Mouse (Mus musculus) neural tube, embryonic 13.5 days (tissue): ENCODE results near the gene Slc17a8. TPM values are rescaled to one million over a fixed set of nuclear protein-coding genes. Genes with fewer than 3 reads are reported as not detected.

ENCODE experiments used
- ATAC-seq: fragments of 200-750 bp; cut with Nextera tagmentation; 2 replicates; pipeline ENCODE4 v1.8.0; 2017; ENCODE audit warnings: low read depth, mild to moderate bottlenecking, moderate TSS enrichment, moderate library complexity
- H3K27ac ChIP-seq: fragments of 300-500 bp; sonication (generic); replicated peaks from 2 replicates; pipeline ENCODE4 v1.5.1; 2015; ENCODE audit warnings: moderate library complexity, mild to moderate bottlenecking, inconsistent platforms
- H3K27me3 ChIP-seq: fragments of 300-500 bp; sonication (generic); 2 replicates; pipeline ENCODE4 v1.6.1; 2015; ENCODE audit warnings: mild to moderate bottlenecking, inconsistent platforms
- H3K36me3 ChIP-seq: fragments of 300-500 bp; sonication (generic); 2 replicates; pipeline ENCODE4 v1.6.1; 2015; ENCODE audit warnings: mild to moderate bottlenecking, inconsistent platforms
- H3K4me1 ChIP-seq: fragments of 300-500 bp; sonication (generic); replicated peaks from 2 replicates; pipeline ENCODE4 v1.6.1; 2015; ENCODE audit warnings: inconsistent platforms
- H3K4me2 ChIP-seq: fragments of 300-500 bp; sonication (generic); 2 replicates; pipeline ENCODE4 v1.6.1; 2015; ENCODE audit warnings: inconsistent platforms, mild to moderate bottlenecking, moderate library complexity
- H3K4me3 ChIP-seq: fragments of 300-500 bp; sonication (generic); 2 replicates; pipeline ENCODE4 v1.5.1; 2015; ENCODE audit warnings: mild to moderate bottlenecking, inconsistent platforms
- H3K9ac ChIP-seq: fragments of 300-500 bp; sonication (generic); 2 replicates; pipeline ENCODE4 v1.6.1; 2015; ENCODE audit warnings: moderate library complexity, mild to moderate bottlenecking, inconsistent platforms
- H3K9me3 ChIP-seq: fragments of 300-500 bp; sonication (generic); 2 replicates; pipeline ENCODE4 v1.6.1; 2016; ENCODE audit warnings: inconsistent platforms
- WGBS: fragments of 180-500 bp; shearing (Covaris S2); methylation state at CpG from one replicate; pipeline ENCODE4 v1.1.7; 2015; 5-methylcytosine and 5-hydroxymethylcytosine counted together
- polyA plus RNA-seq: library from polyadenylated mRNA; unstranded; fragments of >200 nt; fragmentation: Nextera tagmentation; extraction: Ambion mirVana; gene quantifications from 2 replicates; pipeline ENCODE4 v1.2.1, GENCODE M21; 2015

Gene Slc17a8
- polyA plus RNA-seq, 1 experiment from 2014 or later = 0.14 TPM

- Histone ChIP-seq H3K9ac (no peak overlapping the region), H3K4me2 (no peak overlapping the region), H3K36me3 (no peaks in the 10 kb centered on the region), H3K4me1 (no peaks in the 10 kb centered on the region), H3K4me3 (no peak overlapping the region), H3K27me3 (no peaks in the 10 kb centered on the region), H3K27ac (no peak overlapping the region), H3K9me3 (no peaks in the 10 kb centered on the region)
- ATAC-seq = no peak
- 76% methylated on average over 5 of the region's 5 CpGs for WGBS
These were observed 10.8 kb upstream of the Slc17a8 start for GRCm38 (mm10) chr10:89631831-89632230.

- Histone ChIP-seq H3K4me3 (no peak overlapping the region), H3K9me3 (no peaks in the 10 kb centered on the region), H3K27ac (no peak overlapping the region)
These were observed 9.5 kb upstream of the Slc17a8 start for GRCm38 (mm10) chr10:89630564-89630963.

GRCm38 (mm10) chr10:89630052-89630451, 9.0 kb upstream of the Slc17a8 start:
- Histone ChIP-seq H3K9ac (no peak overlapping the region), H3K36me3 (no peaks in the 10 kb centered on the region), H3K9me3 (no peaks in the 10 kb centered on the region), H3K27ac (no peak overlapping the region), H3K4me3 (no peak overlapping the region), H3K4me1 (no peaks in the 10 kb centered on the region), H3K4me2 (no peak overlapping the region), H3K27me3 (no peaks in the 10 kb centered on the region)
- peak; percentile 81 for ATAC-seq
- WGBS = 32% methylated on average over 3 of the region's 3 CpGs

More at GRCm38 (mm10) chr10:89630564-89630963, 9.5 kb upstream of the Slc17a8 start:
- H3K4me2 ChIP-seq = no peak overlapping the region
- H3K36me3 ChIP-seq = no peaks in the 10 kb centered on the region
- peak; percentile 59; the same call in 1 of the 2 replicates for ATAC-seq
- WGBS = 92% methylated on average over 1 of the region's 1 CpGs
- H3K27me3 ChIP-seq = no peaks in the 10 kb centered on the region
- no peak overlapping the region for H3K9ac ChIP-seq
- H3K4me1 ChIP-seq = no peaks in the 10 kb centered on the region

GRCm38 (mm10) chr10:89626714-89627113, 5.7 kb upstream of the Slc17a8 start:
- no peak for ATAC-seq
- no peak overlapping the region for H3K9ac ChIP-seq
- H3K9me3 ChIP-seq = no peaks in the 10 kb centered on the region
- no peak overlapping the region for H3K4me2 ChIP-seq
- WGBS = 86% methylated on average over 2 of the region's 2 CpGs
- H3K36me3 ChIP-seq = no peaks in the 10 kb centered on the region
- no peaks in the 10 kb centered on the region for H3K4me1 ChIP-seq
- H3K27me3 ChIP-seq = no peaks in the 10 kb centered on the region
- no peak overlapping the region for H3K4me3 ChIP-seq
- no peak overlapping the region for H3K27ac ChIP-seq

- Histone ChIP-seq H3K27me3 (no peaks in the 10 kb centered on the region), H3K9me3 (no peaks in the 10 kb centered on the region), H3K4me3 (no peak overlapping the region), H3K36me3 (no peaks in the 10 kb centered on the region), H3K4me2 (no peak overlapping the region), H3K27ac (no peak overlapping the region), H3K4me1 (no peaks in the 10 kb centered on the region), H3K9ac (no peak overlapping the region)
- 89% methylated on average over 2 of the region's 2 CpGs for WGBS
- ATAC-seq = no peak
These were observed 3.1 kb upstream of the Slc17a8 start for GRCm38 (mm10) chr10:89624196-89624595.

- no peak overlapping the region for H3K9ac ChIP-seq
- H3K9me3 ChIP-seq = no peaks in the 10 kb centered on the region
- H3K4me1 ChIP-seq = no peaks in the 10 kb centered on the region
- no peak overlapping the region for H3K27ac ChIP-seq
- WGBS = 83% methylated on average over 5 of the region's 5 CpGs
- no peak overlapping the region for H3K4me2 ChIP-seq
- H3K27me3 ChIP-seq = no peaks in the 10 kb centered on the region
- H3K4me3 ChIP-seq = no peak overlapping the region
- no peaks in the 10 kb centered on the region for H3K36me3 ChIP-seq
- ATAC-seq = no peak
These were observed 21.7 kb downstream of the Slc17a8 start for GRCm38 (mm10) chr10:89599311-89599710.

- Histone ChIP-seq H3K9ac (no peak overlapping the region), H3K4me1 (peaks cover 5% of the 10 kb centered on the region; the same call in 1 of the 2 replicates), H3K9me3 (no peaks in the 10 kb centered on the region), H3K27ac (no peak overlapping the region), H3K27me3 (no peaks in the 10 kb centered on the region), H3K36me3 (no peaks in the 10 kb centered on the region), H3K4me3 (no peak overlapping the region), H3K4me2 (no peak overlapping the region)
- WGBS = 91% methylated on average over 4 of the region's 4 CpGs
- ATAC-seq = no peak
These were observed 23.8 kb downstream of the Slc17a8 start for GRCm38 (mm10) chr10:89597275-89597674.

- no peak overlapping the region for H3K9ac ChIP-seq
- no peak for ATAC-seq
These were observed 25.1 kb downstream of the Slc17a8 start for GRCm38 (mm10) chr10:89595935-89596334.

GRCm38 (mm10) chr10:89595514-89595913, 25.5 kb downstream of the Slc17a8 start:
- no peak for ATAC-seq
- Histone ChIP-seq H3K27ac (no peak overlapping the region), H3K9ac (no peak overlapping the region), H3K4me1 (peaks cover 5% of the 10 kb centered on the region; the same call in 1 of the 2 replicates), H3K36me3 (no peaks in the 10 kb centered on the region), H3K4me3 (no peak overlapping the region), H3K9me3 (no peaks in the 10 kb centered on the region), H3K4me2 (no peak overlapping the region), H3K27me3 (no peaks in the 10 kb centered on the region)
- WGBS = 83% methylated on average over 1 of the region's 1 CpGs

More at GRCm38 (mm10) chr10:89595935-89596334, 25.1 kb downstream of the Slc17a8 start:
- H3K36me3 ChIP-seq = no peaks in the 10 kb centered on the region
- H3K4me1 ChIP-seq = peaks cover 5% of the 10 kb centered on the region; the same call in 1 of the 2 replicates
- 90% methylated on average over 5 of the region's 5 CpGs for WGBS
- H3K9me3 ChIP-seq = no peaks in the 10 kb centered on the region
- H3K4me3 ChIP-seq = no peak overlapping the region
- H3K27me3 ChIP-seq = no peaks in the 10 kb centered on the region
- no peak overlapping the region for H3K27ac ChIP-seq
- no peak overlapping the region for H3K4me2 ChIP-seq

GRCm38 (mm10) chr10:89594309-89594708, 26.7 kb downstream of the Slc17a8 start:
- Histone ChIP-seq H3K4me1 (peaks cover 5% of the 10 kb centered on the region; the same call in 1 of the 2 replicates), H3K27me3 (no peaks in the 10 kb centered on the region), H3K4me3 (no peak overlapping the region), H3K27ac (no peak overlapping the region), H3K4me2 (no peak overlapping the region), H3K9ac (no peak overlapping the region), H3K9me3 (no peaks in the 10 kb centered on the region), H3K36me3 (no peaks in the 10 kb centered on the region)
- 92% methylated on average over 4 of the region's 4 CpGs for WGBS
- no peak for ATAC-seq

- Histone ChIP-seq H3K4me3 (no peak overlapping the region), H3K4me1 (peaks cover 5% of the 10 kb centered on the region; the same call in 1 of the 2 replicates), H3K27me3 (no peaks in the 10 kb centered on the region), H3K36me3 (no peaks in the 10 kb centered on the region), H3K4me2 (no peak overlapping the region), H3K9me3 (no peaks in the 10 kb centered on the region), H3K27ac (no peak overlapping the region), H3K9ac (no peak overlapping the region)
- ATAC-seq = peak; percentile 59
- 40% methylated on average over 4 of the region's 4 CpGs for WGBS
These were observed 28.3 kb downstream of the Slc17a8 start for GRCm38 (mm10) chr10:89592797-89593196.

- H3K9me3 ChIP-seq = no peaks in the 10 kb centered on the region
- WGBS = 91% methylated on average over 1 of the region's 1 CpGs
- no peaks in the 10 kb centered on the region for H3K36me3 ChIP-seq
- peaks cover 5% of the 10 kb centered on the region; the same call in 1 of the 2 replicates for H3K4me1 ChIP-seq
- H3K27me3 ChIP-seq = no peaks in the 10 kb centered on the region
- ATAC-seq = no peak
- no peak overlapping the region for H3K9ac ChIP-seq
- H3K27ac ChIP-seq = no peak overlapping the region
- H3K4me2 ChIP-seq = no peak overlapping the region
- no peak overlapping the region for H3K4me3 ChIP-seq
These were observed 31.2 kb downstream of the Slc17a8 start for GRCm38 (mm10) chr10:89589877-89590276.

GRCm38 (mm10) chr10:89588708-89589107, 32.3 kb downstream of the Slc17a8 start:
- 93% methylated on average over 1 of the region's 1 CpGs for WGBS
- Histone ChIP-seq H3K27me3 (no peaks in the 10 kb centered on the region), H3K4me1 (peaks cover 5% of the 10 kb centered on the region; the same call in 1 of the 2 replicates), H3K9ac (no peak overlapping the region), H3K4me2 (no peak overlapping the region), H3K9me3 (no peaks in the 10 kb centered on the region), H3K36me3 (no peaks in the 10 kb centered on the region), H3K4me3 (no peak overlapping the region), H3K27ac (no peak overlapping the region)
- ATAC-seq = no peak
